Mouse (Mus musculus) thymus, postnatal 25 days (tissue): Measurements from ENCODE around the gene Syna.

ENCODE experiments used
- DNase-seq: peaks from one replicate; pipeline ENCODE4 v3.0.0; 2022

The Syna gene

DNA sequence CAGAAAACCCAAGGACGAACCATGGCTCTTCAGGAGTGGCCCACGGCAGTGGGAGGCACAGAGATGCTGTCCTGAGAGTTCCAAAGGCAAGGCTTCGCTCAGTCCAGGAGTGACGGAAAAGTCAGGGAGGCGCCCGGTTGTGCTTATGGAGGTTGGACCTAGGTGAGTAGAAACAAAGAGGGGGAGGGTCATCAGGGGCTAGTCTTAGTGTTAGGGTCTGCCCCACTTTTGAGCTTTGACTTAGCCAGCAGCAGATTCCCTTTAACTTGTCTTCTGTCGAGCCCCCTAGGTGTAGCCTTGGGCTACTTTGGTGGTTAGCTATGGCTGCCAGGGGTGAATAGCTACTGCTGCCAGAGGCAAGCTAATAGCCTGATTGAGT lies at the start of gene Syna:
Syna (minus strand) TSS at position 101 of the 379 bp plus-strand sequence.
- no peak for DNase-seq

DNA sequence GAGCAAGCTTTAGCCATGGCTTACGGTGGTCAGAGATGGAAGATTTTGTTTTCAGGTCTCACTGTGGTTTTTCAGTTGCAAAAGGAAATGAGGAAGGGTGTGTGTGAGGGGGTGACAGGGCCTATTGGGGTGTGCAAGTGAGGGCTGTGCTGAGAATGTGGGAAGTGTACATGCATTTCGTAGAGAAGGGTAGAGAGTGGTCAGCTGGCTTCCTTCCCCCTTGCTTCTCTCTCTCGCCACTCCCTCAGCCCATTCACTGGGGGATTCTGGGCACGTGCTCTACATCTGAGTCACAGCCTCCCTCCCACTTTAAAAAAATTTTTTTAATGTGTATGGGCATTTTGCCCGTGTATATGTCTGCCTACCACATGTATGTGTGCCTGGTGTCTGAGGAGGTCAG lies 47.1 kb upstream of the Syna start:
- peak; percentile 21 for DNase-seq

DNA sequence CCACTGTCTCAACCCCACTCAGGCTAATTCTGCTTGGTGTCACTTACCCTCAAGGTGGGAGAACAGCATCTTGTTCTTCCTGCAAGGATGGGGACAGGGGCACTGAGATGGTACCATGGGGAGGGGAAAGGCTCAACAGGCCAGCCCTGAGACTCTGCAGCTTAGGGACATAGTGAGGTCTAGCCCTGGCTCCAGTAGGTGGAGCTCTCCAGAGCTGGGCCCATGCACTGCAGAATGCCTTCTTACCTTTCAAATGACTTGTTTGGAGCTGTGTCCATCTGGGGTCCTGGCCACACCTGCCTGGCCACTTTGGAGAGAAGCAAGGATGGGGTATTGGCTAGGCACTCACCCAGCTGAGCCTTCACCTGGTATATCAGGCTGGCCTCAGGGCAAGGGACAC lies 46.3 kb upstream of the Syna start:
- DNase-seq = peak; percentile 26

DNA sequence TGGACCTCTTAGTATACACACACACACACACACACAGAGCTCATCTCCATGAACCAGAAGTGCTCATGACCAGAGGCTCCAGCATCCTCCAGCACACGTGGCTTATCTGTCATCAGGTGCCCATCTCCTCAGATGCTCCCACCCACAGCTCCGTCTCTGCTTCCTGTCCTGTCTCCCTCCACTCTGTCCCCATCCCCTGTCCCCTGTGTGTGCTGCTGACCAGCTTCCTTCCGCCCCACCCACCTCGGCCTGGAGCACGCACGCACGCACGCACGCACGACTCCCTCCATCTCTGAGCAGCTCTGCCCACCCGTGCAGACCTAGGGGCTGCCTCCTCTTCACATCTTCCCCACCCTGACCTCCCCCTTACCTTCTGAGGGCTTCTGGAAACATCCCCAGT lies 44.4 kb upstream of the Syna start:
- no peak for DNase-seq

DNA sequence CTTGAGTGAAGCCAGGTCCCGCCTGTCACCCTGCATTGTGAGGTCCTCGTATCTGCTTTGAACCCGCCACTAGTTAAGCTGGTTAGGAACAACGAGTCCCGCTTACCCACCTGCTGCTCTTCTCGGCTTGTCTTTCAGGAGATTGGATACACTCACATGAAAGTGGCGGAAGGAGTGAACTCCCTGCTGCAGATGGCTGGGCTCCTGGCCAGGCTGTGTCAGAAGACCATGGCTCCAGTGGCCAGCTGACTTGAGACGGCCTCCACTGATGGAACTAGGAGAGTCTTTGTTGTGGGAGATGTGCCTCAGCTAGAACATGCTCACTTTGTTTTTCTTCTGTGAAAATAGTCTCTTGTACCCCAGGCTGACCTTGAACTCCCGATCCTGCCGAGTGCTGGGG lies 37.7 kb upstream of the Syna start:
- no peak for DNase-seq

DNA sequence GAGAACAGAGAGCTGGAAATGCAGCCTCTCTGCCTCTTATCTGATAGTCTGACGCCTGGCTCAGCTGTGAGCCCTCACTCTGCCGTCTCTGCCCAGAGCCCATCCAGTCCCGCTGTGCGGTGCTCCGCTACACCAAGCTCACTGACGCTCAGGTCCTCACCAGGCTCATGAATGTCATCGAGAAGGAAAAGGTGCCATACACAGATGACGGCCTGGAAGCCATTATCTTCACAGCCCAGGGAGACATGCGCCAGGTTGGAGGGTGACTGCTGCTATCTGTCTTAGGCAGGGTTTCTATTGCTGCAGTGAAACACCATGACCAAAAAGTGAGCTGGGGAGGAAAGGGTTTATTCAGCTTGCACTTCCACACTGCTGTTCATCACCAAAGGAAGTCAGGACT lies 33.1 kb upstream of the Syna start:
- no peak for DNase-seq

DNA sequence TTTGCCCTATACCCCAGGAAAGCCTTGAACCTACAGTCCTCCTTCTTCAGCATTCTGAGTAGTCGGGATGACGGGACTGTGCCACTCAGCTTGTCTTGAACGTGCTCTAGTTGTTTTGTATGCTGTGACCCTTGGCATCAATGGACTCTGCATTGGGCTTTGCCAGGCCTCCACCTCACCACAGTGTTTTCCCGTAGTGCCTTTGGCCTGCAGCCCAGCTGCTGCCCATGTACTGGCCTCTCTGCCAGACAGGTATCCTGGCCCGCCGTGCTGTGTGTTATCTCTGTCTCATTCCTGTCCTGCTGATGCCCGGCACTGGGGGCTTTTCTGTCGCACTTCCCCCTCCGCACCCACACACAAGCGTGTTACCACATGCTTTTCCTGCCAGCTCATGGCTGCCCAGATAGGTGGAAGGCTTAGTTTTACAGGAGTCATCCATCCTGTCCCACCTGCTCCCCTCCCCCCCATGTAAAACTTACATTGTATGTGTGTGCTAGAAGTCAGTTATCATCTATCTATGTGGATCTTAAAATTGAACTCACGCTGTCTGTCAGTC lies 32.1 kb upstream of the Syna start:
- no peak for DNase-seq

DNA sequence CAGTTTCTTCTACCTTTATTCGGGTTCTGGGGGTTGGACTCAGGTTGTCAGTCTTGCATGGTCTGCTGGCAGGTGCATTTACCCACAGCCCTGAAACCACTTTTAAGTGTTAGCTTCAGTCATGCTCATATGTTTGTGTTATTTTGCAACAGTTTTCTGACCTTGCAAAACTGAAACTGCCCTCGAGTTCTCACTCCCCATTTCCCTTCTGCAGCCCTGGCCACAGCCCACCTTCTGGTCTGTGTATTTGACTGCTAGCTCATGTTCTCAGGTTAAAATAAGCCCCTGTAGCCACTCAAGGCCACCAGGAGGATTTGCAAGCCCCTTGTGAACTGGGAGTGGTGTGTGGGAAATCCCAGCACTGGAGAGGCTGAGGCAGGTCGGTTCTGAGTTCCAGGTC lies 29.9 kb upstream of the Syna start:
- DNase-seq = no peak

DNA sequence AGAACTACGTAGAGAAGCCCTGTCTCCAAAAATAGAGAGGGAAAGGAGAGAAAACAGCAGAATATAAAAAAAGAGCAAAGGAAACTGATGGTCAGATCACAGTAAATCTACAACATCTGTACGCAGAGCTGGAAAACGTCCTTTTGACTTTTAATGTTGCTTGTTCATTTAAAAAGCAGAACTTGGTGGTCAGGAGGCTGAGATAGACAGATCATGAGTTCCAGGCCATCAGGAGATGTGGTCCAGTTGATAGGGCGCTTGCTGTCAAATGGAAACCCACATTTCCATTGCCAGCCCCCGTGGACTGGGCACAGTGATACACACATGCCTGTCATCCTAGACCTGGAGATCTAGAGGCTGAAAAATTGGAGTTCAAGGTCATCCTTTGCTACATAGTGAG lies 24.8 kb upstream of the Syna start:
- DNase-seq = no peak

DNA sequence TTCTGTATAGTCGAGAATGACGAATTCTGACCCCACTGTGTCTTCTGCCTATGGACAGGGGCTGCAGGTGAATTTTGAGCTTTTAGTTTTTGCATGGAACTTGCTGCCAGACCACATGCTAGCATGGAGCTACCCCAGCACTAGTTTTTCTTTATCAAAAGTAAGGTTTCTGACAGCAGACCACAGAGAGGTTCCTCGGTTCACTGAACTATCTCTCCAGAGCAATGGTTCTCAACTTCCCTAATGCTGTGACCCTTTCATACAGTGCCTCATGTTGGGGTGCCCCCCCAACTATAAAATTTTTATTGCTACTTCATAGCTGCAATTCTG lies 23.9 kb upstream of the Syna start:
- no peak for DNase-seq

DNA sequence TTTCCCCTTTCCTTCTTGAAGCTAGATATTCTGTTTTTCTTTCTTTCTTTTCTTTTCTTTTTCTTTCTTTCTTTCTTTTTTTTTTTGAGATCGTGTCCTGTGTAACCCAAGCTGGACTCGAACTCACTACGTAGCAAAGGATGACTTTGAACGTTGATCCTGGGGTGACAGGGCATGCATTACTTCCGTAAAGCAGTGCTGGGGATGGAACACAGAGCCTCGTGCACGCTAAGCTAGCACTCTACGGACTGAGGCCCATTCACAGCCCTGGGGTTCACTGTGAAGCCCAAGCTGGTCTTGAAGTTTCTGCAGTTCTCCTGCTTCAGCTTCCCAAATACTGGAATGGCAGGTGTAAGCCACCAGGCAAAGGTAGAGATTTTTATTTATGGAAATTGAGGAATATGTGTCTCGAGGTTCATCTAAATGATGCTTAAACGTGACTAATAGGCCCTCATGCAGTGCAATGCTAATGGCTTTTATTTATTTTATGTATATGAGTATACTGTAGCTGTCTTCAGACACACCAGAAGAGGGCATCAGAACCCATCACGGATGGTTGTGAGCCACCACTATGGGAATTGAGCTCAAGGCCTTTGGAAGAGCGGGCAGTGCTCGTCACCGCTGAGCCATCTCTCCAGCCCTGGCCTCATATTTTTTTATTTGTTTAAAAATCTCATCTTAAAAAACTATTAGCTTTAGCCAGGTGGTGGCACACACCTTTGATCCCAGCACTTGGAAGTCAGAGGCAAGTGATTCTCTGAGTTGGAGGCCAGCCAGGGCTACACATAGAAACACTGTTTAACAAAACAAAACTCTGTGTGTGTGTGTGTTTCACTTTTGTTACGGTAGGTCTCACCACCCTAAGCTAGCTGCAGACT lies 23.3 kb upstream of the Syna start:
- DNase-seq = no peak

DNA sequence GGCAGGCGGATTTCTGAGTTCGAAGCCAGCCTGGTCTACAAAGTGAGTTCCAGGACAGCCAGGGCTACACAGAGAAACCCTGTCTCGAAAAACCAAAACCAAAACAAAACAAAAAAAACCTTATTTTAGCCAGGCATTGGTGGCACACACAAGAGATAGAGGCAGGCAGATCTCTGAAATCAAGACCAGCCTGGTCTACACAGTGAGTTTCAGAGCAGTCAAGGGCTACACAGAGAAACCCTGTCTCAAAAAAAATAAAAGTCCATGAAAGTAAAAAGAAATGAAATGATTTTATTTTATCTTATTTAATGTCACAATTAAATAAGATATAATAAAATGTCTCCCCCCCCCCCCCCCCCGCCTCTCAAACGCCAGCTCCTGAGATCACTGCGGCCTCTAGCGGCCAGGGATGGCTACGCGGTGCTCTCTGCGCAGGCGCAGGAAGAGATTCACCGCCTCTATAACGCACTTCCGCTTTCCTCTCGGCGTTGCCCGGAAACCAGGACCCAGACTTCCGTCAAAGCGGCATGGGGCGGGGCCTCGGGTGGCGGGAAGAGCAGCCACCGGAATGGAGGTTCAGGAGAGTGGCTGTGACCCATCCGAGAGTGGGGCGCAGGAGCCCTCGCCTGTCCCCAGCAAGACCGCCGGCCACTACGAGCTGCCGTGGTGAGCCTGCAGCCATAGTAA lies 22.4 kb upstream of the Syna start:
- DNase-seq = peak; percentile 98

DNA sequence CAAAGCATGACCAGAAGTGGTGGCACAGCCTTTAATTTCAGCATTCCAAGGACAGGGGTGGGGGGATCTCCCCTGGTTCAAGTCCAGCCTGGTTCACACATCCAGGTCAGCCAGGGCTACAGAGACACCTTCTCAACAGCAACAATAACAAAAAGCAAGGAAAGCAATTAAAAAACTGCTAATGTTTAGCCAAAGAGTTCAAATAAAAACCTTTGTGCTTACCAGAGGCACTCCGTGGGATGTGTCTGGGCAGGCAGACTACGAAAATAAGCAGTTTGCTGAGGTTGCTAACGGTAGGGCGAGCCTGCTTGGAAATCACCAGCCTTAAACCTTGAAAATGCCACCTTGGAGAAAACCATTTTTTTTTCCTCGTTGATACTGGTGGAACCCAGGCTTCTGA lies 21.2 kb upstream of the Syna start, which contains the start of gene Rfc2:
Rfc2 (plus strand) TSS at position 221 of the 400 bp plus-strand sequence.
- DNase-seq = no peak

DNA sequence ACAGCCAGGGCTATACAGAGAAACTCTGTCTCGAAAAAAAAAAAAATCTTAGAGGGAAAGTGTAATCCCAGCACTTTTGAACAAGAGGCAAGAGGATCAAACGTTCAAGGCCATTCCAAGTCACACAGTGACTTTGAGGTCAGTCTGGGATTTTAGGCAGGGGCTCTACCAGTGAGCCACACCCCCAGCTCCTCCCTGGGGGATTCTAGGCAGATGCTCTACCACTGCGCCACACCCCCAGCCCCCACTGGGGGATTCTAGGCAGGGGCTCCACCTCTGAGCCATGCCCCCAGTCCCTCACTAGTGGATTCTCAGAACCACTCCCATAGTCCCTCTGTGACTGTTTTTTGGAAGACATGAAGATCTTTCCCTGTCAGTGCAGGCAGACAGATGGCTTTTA lies 19.2 kb upstream of the Syna start:
- DNase-seq = no peak

DNA sequence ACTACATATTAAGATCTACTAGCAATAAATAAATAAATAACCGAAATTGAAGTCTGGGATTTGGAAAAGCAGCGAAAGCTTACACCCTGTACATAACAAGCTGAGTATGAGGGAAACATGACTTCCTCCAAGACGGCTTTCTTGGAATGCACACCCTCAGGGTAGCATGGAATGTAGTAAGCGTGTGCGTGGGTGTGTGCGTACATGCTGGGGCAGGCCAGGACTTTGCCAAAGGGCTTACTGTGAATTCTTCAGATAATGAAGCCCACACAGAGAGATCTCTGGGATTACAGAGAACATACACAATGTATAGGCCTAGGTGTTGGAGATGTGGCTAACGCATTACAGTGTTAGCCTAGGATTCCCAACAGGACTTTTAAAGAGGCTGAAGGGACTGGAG lies 17.6 kb upstream of the Syna start:
- DNase-seq = no peak

DNA sequence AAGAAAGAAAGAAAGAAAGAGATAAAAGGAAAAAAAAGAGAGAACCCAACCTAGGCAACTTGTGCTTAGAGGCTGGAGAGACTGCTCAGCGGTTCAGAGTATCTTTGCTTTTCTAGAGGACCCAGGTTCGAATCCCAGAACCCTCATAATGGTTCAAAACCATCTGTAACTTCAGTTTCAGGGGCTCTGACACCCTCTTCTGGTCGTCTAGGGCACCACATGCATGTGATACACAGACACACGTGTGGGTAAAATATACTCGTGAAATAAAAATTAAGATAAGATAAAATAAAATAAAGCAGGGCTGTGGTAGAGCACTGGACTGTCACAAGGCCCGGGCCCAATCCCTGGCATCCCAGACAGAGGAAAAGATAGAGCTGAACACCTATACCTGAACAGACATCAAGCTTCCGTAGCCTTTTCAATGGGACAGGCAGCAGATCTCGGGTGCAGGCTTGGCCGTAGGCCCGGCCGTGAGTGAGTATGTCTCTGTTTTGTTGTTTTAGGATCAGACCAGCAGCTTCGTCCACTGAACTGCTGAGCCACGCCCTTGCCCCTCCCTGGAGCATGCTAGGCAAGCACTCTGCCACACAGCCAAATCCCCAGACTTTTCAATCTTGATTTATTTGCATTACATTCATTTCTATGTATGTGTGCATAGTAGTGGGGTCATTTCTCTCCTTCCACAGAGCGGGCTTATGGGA lies 16.7 kb upstream of the Syna start:
- no peak for DNase-seq

DNA sequence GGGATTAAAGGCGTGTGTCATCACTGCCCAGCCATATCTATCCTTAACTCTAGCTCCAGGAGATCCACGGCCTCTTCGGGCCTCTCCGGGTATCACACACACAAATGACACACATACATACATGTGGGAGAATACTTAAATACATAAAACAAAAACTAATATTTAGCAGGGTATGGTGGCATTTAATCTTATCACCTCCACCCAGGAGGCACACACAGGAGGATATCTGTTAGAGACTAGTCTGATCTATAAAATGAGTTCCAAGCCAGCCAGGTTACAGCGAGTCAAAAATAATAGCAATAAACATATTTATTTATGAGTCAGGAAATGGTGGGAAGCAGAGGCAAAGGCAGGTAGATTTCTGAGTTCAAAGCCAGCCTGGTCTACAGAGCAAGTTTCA lies 15.9 kb upstream of the Syna start:
- DNase-seq = no peak

DNA sequence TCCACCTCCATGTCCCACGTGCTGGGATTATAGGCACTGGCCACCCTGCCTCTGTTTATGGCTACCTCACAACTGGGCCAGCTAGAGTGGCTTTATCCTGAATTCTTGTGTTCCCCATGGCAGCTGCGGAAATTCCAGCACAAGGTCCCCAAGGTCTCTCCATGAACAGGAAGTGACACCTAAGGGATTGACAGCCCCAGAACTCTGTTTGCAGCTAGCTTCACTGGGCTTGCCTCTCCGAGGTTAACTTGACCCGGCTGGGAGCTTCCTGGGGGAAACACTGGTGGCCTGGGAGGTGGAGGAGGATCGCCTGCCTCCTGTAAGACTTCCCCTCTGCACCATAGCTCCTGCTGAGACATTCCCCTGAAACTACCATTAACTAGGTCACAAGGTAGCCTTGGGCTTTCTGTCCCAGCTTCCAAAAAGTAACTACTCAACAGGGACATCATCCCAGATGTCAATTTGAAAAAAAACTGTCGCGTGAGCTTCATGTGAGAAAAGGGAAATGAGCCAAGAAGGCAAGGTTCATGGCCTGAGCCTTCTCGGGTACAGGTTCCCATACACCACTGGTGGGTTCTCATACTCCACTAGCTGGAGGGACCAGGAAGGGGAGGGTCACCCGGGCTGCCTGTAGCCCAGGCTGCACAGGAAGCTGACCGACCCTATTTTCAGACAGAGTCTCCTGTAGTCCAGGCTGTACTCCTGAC lies 12.7 kb upstream of the Syna start:
- no peak for DNase-seq

DNA sequence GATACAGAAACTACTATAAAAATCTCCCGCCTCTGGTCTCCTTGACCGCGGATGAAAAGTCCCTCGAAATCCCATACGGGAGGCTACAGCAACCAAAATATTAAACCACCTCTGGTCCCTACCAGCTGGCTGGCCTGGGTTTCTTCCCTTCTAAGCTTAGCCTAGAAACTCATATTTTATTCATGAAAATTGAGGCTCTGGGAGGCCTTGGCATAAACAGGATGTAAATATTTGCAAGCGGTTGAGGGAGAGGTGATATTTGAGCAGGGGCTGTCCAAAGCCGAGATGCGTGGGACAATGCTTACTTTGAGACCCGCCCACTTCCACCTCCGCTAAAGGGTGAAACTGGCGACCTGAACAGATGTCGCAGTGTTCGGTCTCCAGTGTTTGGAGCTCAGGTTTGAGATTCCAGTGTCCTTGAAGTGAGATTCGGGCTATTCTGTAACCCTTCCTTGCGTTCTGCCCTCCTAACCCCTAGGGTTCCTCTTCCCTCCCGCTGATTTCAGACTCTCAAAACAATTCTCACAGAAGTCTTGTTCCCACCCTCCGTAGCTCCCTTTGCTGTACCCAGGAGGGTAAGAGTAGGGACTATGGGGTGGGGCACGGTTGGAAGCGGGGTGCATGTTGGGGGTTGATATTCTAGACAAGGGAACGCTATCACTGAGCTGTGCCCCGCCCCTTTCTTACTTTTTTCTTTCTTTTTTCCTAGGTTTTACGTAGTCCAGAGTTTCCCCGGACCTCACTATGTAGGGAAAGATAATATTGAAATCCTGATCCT lies 11.9 kb upstream of the Syna start:
- peak; percentile 45 for DNase-seq

DNA sequence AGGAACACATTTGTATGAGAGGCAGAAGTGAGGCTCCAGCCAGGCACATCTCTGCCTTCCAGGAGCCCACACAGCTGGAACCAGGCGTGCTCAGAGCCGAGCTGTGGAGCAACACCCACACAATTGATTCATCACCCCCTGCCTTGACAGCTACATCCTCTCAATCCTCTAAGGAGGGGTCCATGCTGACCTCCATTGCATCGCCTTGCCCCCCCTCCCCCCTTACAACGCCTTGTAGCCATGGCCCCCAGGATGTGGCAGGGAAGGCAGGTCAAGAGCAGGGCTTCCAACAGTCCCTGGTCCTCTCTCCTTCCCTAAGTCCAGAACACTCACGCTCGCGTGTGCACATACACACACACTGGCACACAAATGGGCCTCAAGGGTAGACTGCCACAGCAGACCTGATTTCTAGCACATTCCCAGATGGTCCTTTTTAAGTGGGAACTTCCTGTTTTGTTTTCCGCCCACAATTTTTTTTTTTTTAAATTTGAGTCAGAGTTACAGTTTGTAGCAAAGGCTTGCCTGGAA lies 9.1 kb upstream of the Syna start:
- DNase-seq = no peak

DNA sequence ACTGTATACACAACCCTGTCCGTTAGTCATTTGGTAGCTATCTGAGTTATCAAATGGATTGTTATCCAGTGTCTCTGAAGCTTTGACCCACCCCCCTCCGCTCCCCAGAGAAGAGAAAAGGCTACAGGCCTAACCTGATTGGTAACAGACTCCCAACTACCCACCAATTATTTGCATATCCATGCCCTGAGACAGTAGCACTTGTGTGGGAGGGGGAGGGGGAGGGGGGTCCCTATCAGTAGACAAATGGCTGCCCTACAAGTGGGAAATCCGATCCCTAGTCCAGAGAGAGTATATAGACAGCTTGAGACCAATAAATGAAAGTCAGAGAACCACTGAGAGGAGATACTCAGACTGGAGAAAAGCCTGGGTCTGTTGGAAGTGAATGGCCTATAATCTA lies 8.1 kb upstream of the Syna start:
- DNase-seq = no peak

DNA sequence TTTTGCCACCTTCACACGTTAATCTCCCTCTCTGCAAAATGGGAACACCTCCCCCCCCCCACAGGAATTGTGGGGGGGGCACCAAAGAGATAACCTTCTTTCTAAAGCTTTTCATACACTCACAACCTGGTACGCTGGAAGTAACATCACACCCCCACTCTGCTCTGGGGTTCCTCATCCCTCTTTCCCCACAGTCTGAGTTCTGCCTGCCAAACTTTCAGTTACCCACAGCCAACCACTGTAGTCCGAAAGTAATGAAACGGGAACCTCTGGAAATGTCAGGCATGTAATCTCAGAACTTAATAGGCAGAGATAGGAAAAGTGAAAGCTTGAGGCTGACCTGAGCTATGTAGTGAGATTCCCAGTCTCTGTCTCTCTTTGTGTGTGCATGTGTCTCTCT lies 7.5 kb upstream of the Syna start:
- no peak for DNase-seq
